Comparison of ENCODE assay signal across 8 mouse cellular contexts in genomic region chr12:31374603-31375282, GRCm38 (mm10). TPM values are rescaled to one million over a fixed set of nuclear protein-coding genes. Genes with fewer than 3 reads are reported as not detected.
A peak's percentile ranks its signal among the peaks of the same experiment; 100 is the strongest.
DNase-seq lines count a peak whose midpoint lies in the region; ATAC-seq and TF ChIP-seq lines count a peak whose summit lies in the region.

No protein-coding gene starts in this region.

- no peaks in the 10 kb centered on the region for H3K36me3 ChIP-seq in forebrain, postnatal 0 days (ENCODE audit: insufficient read depth)
- H3K36me3 ChIP-seq in hindbrain, embryonic 12.5 days: no peaks in the 10 kb centered on the region

- 31% methylated on average over 9 of the region's 9 CpGs for WGBS in forebrain, postnatal 0 days
- 42% methylated on average over 9 of the region's 9 CpGs for WGBS in hindbrain, embryonic 12.5 days

- peak overlapping the region; percentile 35 for H3K4me2 ChIP-seq in forebrain, postnatal 0 days (ENCODE audit: low read depth)
- H3K4me2 ChIP-seq in hindbrain, embryonic 12.5 days (replicated peaks): no peak overlapping the region; the same call in 1 of the 2 replicates

- peak overlapping the region; percentile 25; the same call in 1 of the 2 replicates for H3K9ac ChIP-seq in forebrain, postnatal 0 days
- no peak overlapping the region for H3K9ac ChIP-seq in hindbrain, embryonic 12.5 days

- H3K4me3 ChIP-seq in forebrain, postnatal 0 days (ENCODE audit: low read depth, low read length): no peak overlapping the region
- no peak overlapping the region for H3K4me3 ChIP-seq in hindbrain, embryonic 12.5 days

- H3K27ac ChIP-seq in forebrain, postnatal 0 days (ENCODE audit: low read depth, low read length): no peak overlapping the region
- no peak overlapping the region for H3K27ac ChIP-seq in hindbrain, embryonic 12.5 days

- peak; percentile 79 for DNase-seq in R1 (ENCODE audit: low read depth, low spot score)
- DNase-seq in cerebellum, adult 18-20 months: peak; percentile 54 to 60
- DNase-seq in forebrain, postnatal 0 days: peak; percentile 85
- DNase-seq in layer of hippocampus, adult 9-10 months (ENCODE audit: low spot score): peak; percentile 51
- DNase-seq in lung, postnatal 25 days (ENCODE audit: low spot score): peak; percentile 78
- DNase-seq in retina, embryonic 14.5 days (ENCODE audit: low spot score): peak; percentile 92
- peak; percentile 51 for DNase-seq in urinary bladder, postnatal 25 days (ENCODE audit: low spot score)

- 0 out of 2 replicates have a peak, but pooled peaks cover 6% of the 10 kb centered on the region for H3K4me1 ChIP-seq in forebrain, postnatal 0 days (ENCODE audit: insufficient read depth)
- peaks cover 4% of the 10 kb centered on the region; the same call in 1 of the 2 replicates for H3K4me1 ChIP-seq in hindbrain, embryonic 12.5 days

- TF ChIP-seq CTCF in forebrain, postnatal 0 days (IDR thresholded peaks at IDR 0.05; ENCODE audit: low read depth): peak; percentile 86

- no peaks in the 10 kb centered on the region for H3K27me3 ChIP-seq in forebrain, postnatal 0 days (ENCODE audit: insufficient read depth, low read length)
- no peaks in the 10 kb centered on the region for H3K27me3 ChIP-seq in hindbrain, embryonic 12.5 days

- peak; percentile 76 for ATAC-seq in forebrain, postnatal 0 days
- ATAC-seq in hindbrain, embryonic 12.5 days (ENCODE audit: low FRiP score): peak; percentile 50; the same call in 1 of the 2 replicates

- H3K9me3 ChIP-seq in forebrain, postnatal 0 days (ENCODE audit: low read length): no peaks in the 10 kb centered on the region
- H3K9me3 ChIP-seq in hindbrain, embryonic 12.5 days (replicated peaks): no peaks in the 10 kb centered on the region

RNA-seq across cellular contexts. Expression of gene Slc26a3, which starts 15.9 kb away (rescaled TPM):
- total RNA-seq in forebrain, postnatal 0 days (2014; rRNA removed): 0.46 TPM in 1 of 2 replicates, not detected in the other
- polyA plus RNA-seq in forebrain, postnatal 0 days (2015; fragmentation: Nextera tagmentation; extraction: Ambion mirVana): 0.14 TPM in 1 of 2 replicates, not detected in the other
- polyA plus RNA-seq in hindbrain, embryonic 12.5 days (2016; fragmentation: Nextera tagmentation; extraction: Ambion mirVana): not detected in 2 replicates

RNA-seq across cellular contexts. Expression of gene Dld, which starts 23.5 kb away (rescaled TPM):
- 57.5 and 64.2 TPM in 2 replicates for total RNA-seq in forebrain, postnatal 0 days (2014; rRNA removed)
- 110 and 114 TPM in 2 replicates for polyA plus RNA-seq in forebrain, postnatal 0 days (2015; fragmentation: Nextera tagmentation; extraction: Ambion mirVana)
- polyA plus RNA-seq in hindbrain, embryonic 12.5 days (2016; fragmentation: Nextera tagmentation; extraction: Ambion mirVana): 139 and 153 TPM in 2 replicates
